Mouse (Mus musculus) midbrain, embryonic 11.5 days (tissue): Measurements from ENCODE around the gene Cyp26b1. TPM values are rescaled to one million over a fixed set of nuclear protein-coding genes. Genes with fewer than 3 reads are reported as not detected.
A peak's percentile ranks its signal among the peaks of the same experiment; 100 is the strongest.

ENCODE experiments used
- ATAC-seq: fragments of 200-750 bp; cut with Nextera tagmentation; 2 replicates; pipeline ENCODE4 v1.8.0; 2017; ENCODE audit warnings: moderate TSS enrichment, moderate library complexity; ENCODE audit not compliant: low FRiP score
- DNase-seq: peaks from one replicate; pipeline ENCODE4 v3.0.0; 2015; ENCODE audit warnings: low spot score; ENCODE audit errors: missing footprints
- H3K27ac ChIP-seq: fragments of 300-500 bp; sonication (generic); 2 replicates; pipeline ENCODE4 v1.5.1; 2014; ENCODE audit warnings: low read depth, low read length
- H3K27me3 ChIP-seq: fragments of 300-500 bp; sonication (generic); 2 replicates; pipeline ENCODE4 v1.6.1; 2014; ENCODE audit warnings: mild to moderate bottlenecking, low read length, moderate library complexity, mixed read lengths; ENCODE audit not compliant: control insufficient read depth, insufficient read depth
- H3K36me3 ChIP-seq: fragments of 300-500 bp; sonication (generic); 2 replicates; pipeline ENCODE4 v1.6.1; 2014; ENCODE audit warnings: mild to moderate bottlenecking, low read length, moderate library complexity, mixed read lengths; ENCODE audit not compliant: control insufficient read depth, insufficient read depth
- H3K4me1 ChIP-seq: fragments of 300-500 bp; sonication (generic); 2 replicates; pipeline ENCODE4 v1.6.1; 2014; ENCODE audit warnings: low read length; ENCODE audit not compliant: control insufficient read depth, insufficient read depth
- H3K4me2 ChIP-seq: fragments of 300-500 bp; sonication (generic); 2 replicates; pipeline ENCODE4 v1.6.1; 2014; ENCODE audit warnings: mild to moderate bottlenecking, moderate library complexity
- H3K4me3 ChIP-seq: fragments of 300-500 bp; sonication (generic); 2 replicates; pipeline ENCODE4 v1.5.1; 2014; ENCODE audit warnings: low read depth, low read length
- H3K9ac ChIP-seq: fragments of 300-500 bp; sonication (generic); 2 replicates; pipeline ENCODE4 v1.6.1; 2014; ENCODE audit warnings: low read length
- H3K9me3 ChIP-seq: fragments of 300-500 bp; sonication (generic); 2 replicates; pipeline ENCODE4 v1.6.1; 2016; ENCODE audit warnings: low read length; ENCODE audit not compliant: control insufficient read depth
- WGBS: fragments of 180-500 bp; shearing (Covaris S2); extraction: QIAGEN DNeasy Blood & Tissue Kit; methylation state at CpG from one replicate; pipeline ENCODE4 v1.1.7; 2014; 5-methylcytosine and 5-hydroxymethylcytosine counted together
- polyA plus RNA-seq: library from polyadenylated mRNA; unstranded; fragments of >200 nt; fragmentation: Nextera tagmentation; extraction: Ambion mirVana; gene quantifications from 2 replicates; pipeline ENCODE4 v1.2.1, GENCODE M21; 2014

Gene Cyp26b1
- 3.1 and 3.7 TPM in 2 replicates for polyA plus RNA-seq

- Histone ChIP-seq H3K4me2 (no peak within 1 kb of the TSS), H3K9me3 (no peaks in the 10 kb centered on the region), H3K4me3 (no peak within 1 kb of the TSS), H3K36me3 (no peaks in the 10 kb centered on the region), H3K9ac (peak within 1 kb of the TSS; percentile 42; the same call in 1 of the 2 replicates), H3K4me1 (peaks cover 19% of the 10 kb centered on the region), H3K27ac (peak within 1 kb of the TSS; percentile 25; the same call in 1 of the 2 replicates), H3K27me3 (peaks cover 21% of the 10 kb centered on the region)
- no peak for ATAC-seq
- peak; percentile 77 for DNase-seq
- 83% methylated on average over 10 of the region's 10 CpGs for WGBS
Observed at GRCm38 (mm10) chr6:84593693-84594092, at the start of gene Cyp26b1. TSS of gene Cyp26b1 (minus strand) at chr6:84593908.

- Histone ChIP-seq H3K9me3 (no peaks in the 10 kb centered on the region), H3K4me1 (no peaks in the 10 kb centered on the region), H3K27me3 (no peaks in the 10 kb centered on the region), H3K36me3 (no peaks in the 10 kb centered on the region), H3K27ac (no peak overlapping the region), H3K4me2 (no peak overlapping the region), H3K9ac (no peak overlapping the region), H3K4me3 (no peak overlapping the region)
- ATAC-seq = no peak
- DNase-seq = no peak
- 79% methylated on average over 4 of the region's 4 CpGs for WGBS
Observed at GRCm38 (mm10) chr6:84641062-84641431, 47.3 kb upstream of the Cyp26b1 start.

GRCm38 (mm10) chr6:84640324-84641061 is 46.8 kb upstream of the Cyp26b1 start:
- Histone ChIP-seq H3K4me2 (no peak overlapping the region), H3K9ac (no peak overlapping the region), H3K27me3 (no peaks in the 10 kb centered on the region), H3K36me3 (no peaks in the 10 kb centered on the region), H3K9me3 (no peaks in the 10 kb centered on the region), H3K4me1 (no peaks in the 10 kb centered on the region), H3K27ac (no peak overlapping the region), H3K4me3 (no peak overlapping the region)
- no peak for ATAC-seq
- DNase-seq = no peak
- WGBS = 78% methylated on average over 9 of the region's 9 CpGs

DNA sequence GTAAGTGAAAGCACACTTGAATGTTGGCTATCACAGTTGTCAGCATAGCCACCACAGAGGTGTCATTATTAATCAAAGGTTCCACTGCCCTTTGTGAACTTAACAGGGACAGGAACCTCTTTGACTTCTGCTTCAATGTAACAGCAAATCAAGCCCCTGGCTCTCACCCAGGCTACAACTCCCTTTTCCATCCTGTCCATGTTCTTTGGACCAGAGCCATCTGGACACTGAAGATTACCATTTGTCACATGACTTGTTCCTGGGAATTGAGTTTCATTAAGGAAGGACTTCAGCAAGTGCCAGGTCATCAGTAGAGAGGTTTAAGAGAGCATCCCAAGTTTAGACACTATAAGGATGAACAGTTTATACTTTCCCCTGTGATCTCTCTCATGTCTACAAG is 44.5 kb upstream of the Cyp26b1 start:
- Histone ChIP-seq H3K9me3 (no peaks in the 10 kb centered on the region), H3K27ac (no peak overlapping the region), H3K4me2 (no peak overlapping the region), H3K27me3 (no peaks in the 10 kb centered on the region), H3K4me3 (no peak overlapping the region), H3K9ac (no peak overlapping the region), H3K4me1 (no peaks in the 10 kb centered on the region), H3K36me3 (no peaks in the 10 kb centered on the region)
- no peak for DNase-seq
- no peak for ATAC-seq

GRCm38 (mm10) chr6:84631588-84631987 is 37.9 kb upstream of the Cyp26b1 start:
- H3K36me3 ChIP-seq = no peaks in the 10 kb centered on the region
- H3K4me3 ChIP-seq = no peak overlapping the region
- H3K9ac ChIP-seq = no peak overlapping the region
- DNase-seq (no peak), ATAC-seq (no peak)
- no peaks in the 10 kb centered on the region for H3K9me3 ChIP-seq
- 89% methylated on average over 2 of the region's 2 CpGs for WGBS
- H3K27me3 ChIP-seq = no peaks in the 10 kb centered on the region
- H3K4me2 ChIP-seq = no peak overlapping the region
- no peaks in the 10 kb centered on the region for H3K4me1 ChIP-seq
- H3K27ac ChIP-seq = no peak overlapping the region

GRCm38 (mm10) chr6:84630276-84630675 is 36.6 kb upstream of the Cyp26b1 start:
- no peak overlapping the region for H3K4me2 ChIP-seq
- no peak overlapping the region for H3K27ac ChIP-seq
- H3K4me3 ChIP-seq = no peak overlapping the region
- ATAC-seq (no peak), DNase-seq (no peak)
- H3K36me3 ChIP-seq = no peaks in the 10 kb centered on the region
- no peak overlapping the region for H3K9ac ChIP-seq
- no peaks in the 10 kb centered on the region for H3K4me1 ChIP-seq
- no peaks in the 10 kb centered on the region for H3K9me3 ChIP-seq
- 40% methylated on average over 1 of the region's 1 CpGs for WGBS
- H3K27me3 ChIP-seq = no peaks in the 10 kb centered on the region

- WGBS = 88% methylated on average over 5 of the region's 5 CpGs
- H3K36me3 ChIP-seq = no peaks in the 10 kb centered on the region
- H3K9me3 ChIP-seq = no peaks in the 10 kb centered on the region
- no peak overlapping the region for H3K4me2 ChIP-seq
- no peak overlapping the region for H3K27ac ChIP-seq
- no peak overlapping the region for H3K9ac ChIP-seq
- H3K27me3 ChIP-seq = no peaks in the 10 kb centered on the region
- ATAC-seq (no peak), DNase-seq (no peak)
- H3K4me1 ChIP-seq = no peaks in the 10 kb centered on the region
- no peak overlapping the region for H3K4me3 ChIP-seq
Observed at GRCm38 (mm10) chr6:84628831-84629230, 35.1 kb upstream of the Cyp26b1 start.

DNA sequence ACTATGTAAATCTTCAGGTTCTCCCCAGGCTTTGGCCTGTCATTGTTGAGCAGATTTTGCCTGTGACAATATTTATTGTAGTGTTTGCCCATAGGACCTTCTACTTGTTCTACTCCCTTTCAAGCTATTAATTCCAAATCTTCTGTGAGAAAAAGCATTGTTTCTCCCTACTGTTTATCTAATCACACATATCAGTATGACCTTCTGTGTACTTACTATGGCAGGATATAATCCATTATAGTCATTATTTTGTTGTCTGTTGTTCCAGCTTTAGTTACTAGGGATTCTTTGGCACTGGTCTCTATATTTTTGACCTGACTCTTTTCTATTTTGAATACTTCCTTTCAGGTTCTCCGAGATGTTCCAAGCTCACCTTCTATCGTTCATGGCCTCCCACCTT is 32.7 kb upstream of the Cyp26b1 start:
- no peak for ATAC-seq
- WGBS = 88% methylated on average over 2 of the region's 2 CpGs
- no peak overlapping the region for H3K27ac ChIP-seq

DNA sequence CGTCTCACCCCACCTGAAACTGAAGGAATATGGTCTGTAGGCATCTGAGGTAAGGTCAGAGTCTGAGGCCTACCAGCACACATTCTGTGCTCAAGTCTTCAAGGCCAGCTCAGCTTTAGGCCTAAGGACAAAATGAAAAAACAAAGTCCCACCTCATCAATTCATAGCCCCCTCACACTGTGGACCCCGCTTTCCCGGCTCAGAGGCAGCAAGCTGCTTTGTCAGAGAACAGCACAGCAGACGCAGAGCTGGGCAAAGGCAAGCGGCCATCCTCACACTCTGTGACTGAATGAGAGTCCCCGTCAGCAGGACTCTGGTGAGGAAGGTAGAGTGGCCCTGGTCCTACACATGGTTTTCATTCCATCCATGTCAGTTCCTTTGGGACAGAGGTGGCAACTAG is 25.5 kb upstream of the Cyp26b1 start:
- ATAC-seq (no peak), DNase-seq (no peak)
- peaks cover 3% of the 10 kb centered on the region; the same call in 1 of the 2 replicates for H3K36me3 ChIP-seq
- 93% methylated on average over 6 of the region's 6 CpGs for WGBS
- no peaks in the 10 kb centered on the region for H3K4me1 ChIP-seq
- no peaks in the 10 kb centered on the region for H3K9me3 ChIP-seq
- H3K4me3 ChIP-seq = no peak overlapping the region
- no peak overlapping the region for H3K4me2 ChIP-seq
- no peak overlapping the region for H3K27ac ChIP-seq
- no peaks in the 10 kb centered on the region for H3K27me3 ChIP-seq
- no peak overlapping the region for H3K9ac ChIP-seq

More for the DNA sequence above, 32.7 kb upstream of the Cyp26b1 start:
- no peak for DNase-seq
- no peak overlapping the region for H3K4me3 ChIP-seq
- H3K9me3 ChIP-seq = no peaks in the 10 kb centered on the region
- no peaks in the 10 kb centered on the region for H3K27me3 ChIP-seq
- H3K9ac ChIP-seq = no peak overlapping the region
- H3K4me2 ChIP-seq = no peak overlapping the region
- H3K4me1 ChIP-seq = no peaks in the 10 kb centered on the region
- H3K36me3 ChIP-seq = no peaks in the 10 kb centered on the region
